Mouse (Mus musculus): ENCODE measurements at regions not wholly inside any gene's neighbourhood (a gene's known extent, or its start where the extent isn't known, plus 50 kb on each side); places are given as distances from the start of the nearest gene placed in this dataset.

DNA sequence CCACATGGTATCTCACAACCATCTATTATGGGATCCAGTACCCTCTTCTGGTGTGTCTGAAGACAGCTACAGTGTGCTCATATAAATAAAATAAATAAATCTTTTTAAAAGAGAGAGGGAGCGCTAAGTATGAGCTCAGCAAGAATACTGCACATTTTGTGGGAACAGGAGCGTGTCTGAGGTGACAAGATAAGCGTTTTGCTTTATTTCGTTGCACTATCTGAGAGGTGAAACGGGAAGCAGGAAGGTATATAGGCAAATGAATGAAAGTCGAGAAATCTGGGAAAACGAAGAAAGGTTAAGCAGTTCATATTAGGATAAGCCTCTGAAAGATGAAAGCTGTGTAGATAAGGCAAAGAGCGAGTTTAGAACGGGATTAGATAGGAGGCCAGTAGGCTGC, 61.7 kb upstream of the Foxn3 start:
- Histone ChIP-seq H3K27ac (replicated peaks; ENCODE audit: low read depth, low read length) (no peak overlapping the region), H3K9ac (ENCODE audit: low read length) (no peak overlapping the region), H3K27me3 (ENCODE audit: control insufficient read depth, insufficient read depth, low read length) (no peaks in the 10 kb centered on the region), H3K4me1 (ENCODE audit: control insufficient read depth, insufficient read depth, low read length) (no peaks in the 10 kb centered on the region), H3K4me3 (ENCODE audit: low read depth, low read length) (no peak overlapping the region), H3K4me2 (ENCODE audit: low read depth, severe bottlenecking) (no peak overlapping the region), H3K9me3 (ENCODE audit: control insufficient read depth, low read length) (no peaks in the 10 kb centered on the region), H3K36me3 (ENCODE audit: control insufficient read depth, insufficient read depth, low read length) (no peaks in the 10 kb centered on the region)
- DNase-seq (ENCODE audit: low spot score) (no peak), ATAC-seq (ENCODE audit: insufficient number of reproducible peaks, low FRiP score, low TSS enrichment, low read depth) (no peak)
- WGBS = 88% methylated on average over 9 of the region's 9 CpGs

DNA sequence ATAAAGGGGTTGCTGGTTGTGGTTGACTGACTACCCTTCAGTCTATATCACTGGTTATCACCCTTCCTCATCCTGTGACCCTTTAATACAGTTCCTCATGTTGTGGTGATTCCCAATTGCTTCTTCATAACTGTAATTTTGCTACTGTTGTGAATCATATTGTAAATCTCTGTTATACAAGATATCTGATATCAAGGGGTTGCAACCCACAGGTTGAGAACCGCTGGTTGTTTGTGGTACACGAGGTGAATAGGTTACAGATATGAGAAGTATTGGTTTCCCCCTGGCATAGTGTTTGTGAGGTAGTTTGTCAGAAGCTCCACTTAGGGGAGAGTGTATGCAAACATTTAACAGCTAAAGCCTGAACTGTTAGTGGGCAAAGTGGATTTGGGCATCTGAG, 58.9 kb upstream of the Foxn3 start:
- H3K4me3 ChIP-seq (ENCODE audit: low read depth, low read length) = no peak overlapping the region
- H3K27ac ChIP-seq (replicated peaks; ENCODE audit: low read depth, low read length) = no peak overlapping the region
- DNase-seq (ENCODE audit: low spot score) (no peak), ATAC-seq (ENCODE audit: insufficient number of reproducible peaks, low FRiP score, low TSS enrichment, low read depth) (no peak)
- no peaks in the 10 kb centered on the region for H3K9me3 ChIP-seq (ENCODE audit: control insufficient read depth, low read length)
- no peak overlapping the region for H3K9ac ChIP-seq (ENCODE audit: low read length)
- no peaks in the 10 kb centered on the region for H3K4me1 ChIP-seq (ENCODE audit: control insufficient read depth, insufficient read depth, low read length)
- no peaks in the 10 kb centered on the region for H3K27me3 ChIP-seq (ENCODE audit: control insufficient read depth, insufficient read depth, low read length)
- H3K4me2 ChIP-seq (ENCODE audit: low read depth, severe bottlenecking) = no peak overlapping the region
- H3K36me3 ChIP-seq (ENCODE audit: control insufficient read depth, insufficient read depth, low read length) = no peaks in the 10 kb centered on the region
- WGBS = 93% methylated on average over 2 of the region's 2 CpGs

DNA sequence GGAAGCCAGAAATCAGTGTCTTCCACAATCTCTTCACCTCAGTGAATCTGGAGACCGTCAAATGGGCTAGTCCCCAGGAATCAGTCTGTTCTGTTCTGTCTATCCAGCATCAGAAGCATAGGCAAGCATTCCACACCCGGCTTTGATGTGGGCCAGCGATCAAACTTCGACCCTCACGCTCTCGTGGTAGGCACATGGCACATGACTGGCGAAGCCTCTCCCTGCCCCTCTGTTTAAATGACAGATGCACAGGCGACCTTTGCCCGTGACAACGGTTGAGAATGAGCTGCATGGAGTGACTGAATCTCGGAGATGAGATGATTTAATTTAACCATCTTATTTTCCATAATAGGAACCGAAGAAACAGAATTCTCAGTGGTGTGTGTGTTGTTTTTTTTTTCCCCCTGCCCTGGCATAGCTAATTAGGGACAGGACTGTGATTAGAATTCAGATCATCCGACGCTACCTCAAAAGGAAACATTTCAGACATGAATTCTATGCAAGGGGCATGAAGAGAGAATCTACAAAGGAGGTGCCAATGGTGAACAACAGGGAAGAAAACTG, 53.9 kb upstream of the Foxn3 start:
- Histone ChIP-seq H3K27me3 (ENCODE audit: control insufficient read depth, insufficient read depth, low read length) (no peaks in the 10 kb centered on the region), H3K9me3 (ENCODE audit: control insufficient read depth, low read length) (no peaks in the 10 kb centered on the region), H3K36me3 (ENCODE audit: control insufficient read depth, insufficient read depth, low read length) (no peaks in the 10 kb centered on the region), H3K9ac (ENCODE audit: low read length) (no peak overlapping the region), H3K4me1 (ENCODE audit: control insufficient read depth, insufficient read depth, low read length) (no peaks in the 10 kb centered on the region), H3K4me3 (ENCODE audit: low read depth, low read length) (no peak overlapping the region), H3K27ac (replicated peaks; ENCODE audit: low read depth, low read length) (no peak overlapping the region), H3K4me2 (ENCODE audit: low read depth, severe bottlenecking) (no peak overlapping the region)
- WGBS = 92% methylated on average over 14 of the region's 14 CpGs
- ATAC-seq (ENCODE audit: insufficient number of reproducible peaks, low FRiP score, low TSS enrichment, low read depth) (no peak), DNase-seq (ENCODE audit: low spot score) (no peak)

DNA sequence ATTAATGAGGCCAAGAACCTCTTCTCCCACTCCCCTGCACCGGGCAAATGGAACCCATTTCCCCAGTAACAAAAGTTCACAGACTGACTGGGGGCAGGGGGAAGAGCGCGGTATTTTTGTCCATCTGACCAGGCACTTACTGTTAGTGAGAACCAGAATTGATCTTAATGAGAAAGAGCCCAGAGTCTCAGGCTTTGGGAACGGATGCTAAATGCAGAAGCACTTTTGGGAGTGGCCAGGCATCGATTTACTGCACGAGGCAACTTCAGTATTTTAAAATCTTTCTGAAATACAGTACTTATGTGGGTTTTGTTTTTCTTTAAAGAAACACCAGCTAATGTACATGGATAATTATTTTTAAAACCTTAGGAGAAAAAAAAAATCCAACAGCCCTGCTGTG, 51.0 kb upstream of the Foxn3 start:
- no peak for DNase-seq (ENCODE audit: low spot score)
- H3K9me3 ChIP-seq (ENCODE audit: control insufficient read depth, low read length) = no peaks in the 10 kb centered on the region
- H3K27me3 ChIP-seq (ENCODE audit: control insufficient read depth, insufficient read depth, low read length) = no peaks in the 10 kb centered on the region
- H3K4me3 ChIP-seq (ENCODE audit: low read depth, low read length) = no peak overlapping the region
- H3K27ac ChIP-seq (replicated peaks; ENCODE audit: low read depth, low read length) = no peak overlapping the region
- no peak overlapping the region for H3K4me2 ChIP-seq (ENCODE audit: low read depth, severe bottlenecking)
- no peak for ATAC-seq (ENCODE audit: insufficient number of reproducible peaks, low FRiP score, low TSS enrichment, low read depth)
- H3K9ac ChIP-seq (ENCODE audit: low read length) = no peak overlapping the region
- H3K36me3 ChIP-seq (ENCODE audit: control insufficient read depth, insufficient read depth, low read length) = no peaks in the 10 kb centered on the region
- WGBS = 63% methylated on average over 6 of the region's 6 CpGs
- no peaks in the 10 kb centered on the region for H3K4me1 ChIP-seq (ENCODE audit: control insufficient read depth, insufficient read depth, low read length)
